Mouse (Mus musculus) right cerebral cortex, postnatal 10 days (tissue): ENCODE measurements around the gene Gm20503.

Experiments
- DNase-seq, 2 experiments: peaks; one replicate each; pipeline ENCODE4 v3.0.0; 2021; ENCODE audit warnings: low spot score in 2 of 2

Gene Gm20503

GRCm38 (mm10) chr4:59089391-59089790, 86.4 kb downstream of the Gm20503 start:
- no peak for DNase-seq
